Mouse (Mus musculus): Measurements from ENCODE around the gene Chrm5. TPM values are rescaled to one million over a fixed set of nuclear protein-coding genes. Genes with fewer than 3 reads are reported as not detected.

Gene Chrm5
- total and polyA plus RNA-seq, 3 experiments: not detected

DNA sequence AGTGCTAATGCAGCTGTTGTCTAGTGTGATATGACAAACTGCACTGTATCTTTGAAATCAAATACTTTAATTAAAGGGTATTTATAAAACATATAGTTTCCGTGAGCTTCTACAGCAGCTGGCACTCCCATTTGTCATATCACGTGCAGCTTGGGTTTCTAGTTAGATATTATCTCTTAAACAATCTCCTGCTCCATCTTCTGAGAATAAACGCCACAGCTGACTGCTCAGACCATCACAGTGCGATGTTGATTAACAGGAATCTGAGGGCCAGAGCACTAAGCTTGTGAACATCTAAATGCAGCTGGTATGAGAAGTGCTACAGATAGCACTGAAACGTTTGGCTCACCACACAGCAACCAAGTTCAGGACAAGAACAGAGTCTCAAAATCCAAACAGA is 50.2 kb downstream of the Chrm5 start:
- no peaks in the 10 kb centered on the region for H3K27me3 ChIP-seq (ENCODE audit: control insufficient read depth in 1 of 2, insufficient read depth in 2 of 2, low read length in 2 of 2)
- TF ChIP-seq EP300 (IDR thresholded peaks at IDR 0.05; ENCODE audit: low read depth in 1 of 2, low read length in 2 of 2): no peak
- no peak for TF ChIP-seq ZC3H11A (IDR thresholded peaks at IDR 0.05; ENCODE audit: low read depth, low read length)
- TF ChIP-seq MXI1 (IDR thresholded peaks at IDR 0.05; ENCODE audit: low read depth, low read length): no peak
- TF ChIP-seq MAX (IDR thresholded peaks at IDR 0.05; ENCODE audit: low read length): no peak
- no peak for TF ChIP-seq ZKSCAN1 (IDR thresholded peaks at IDR 0.05; ENCODE audit: low read depth, low read length)
- TF ChIP-seq HCFC1 (IDR thresholded peaks at IDR 0.05; ENCODE audit: low read depth, low read length): no peak
- no peak for TF ChIP-seq KAT2A (conservative IDR thresholded peaks at IDR 0.05; ENCODE audit: low read depth, low read length)
- no peak for TF ChIP-seq SIN3A (IDR thresholded peaks at IDR 0.05; ENCODE audit: low read length)
- no peak for TF ChIP-seq GATA1 (IDR thresholded peaks at IDR 0.05; ENCODE audit: low read depth, low read length)
- TF ChIP-seq CHD1 (IDR thresholded peaks at IDR 0.05; ENCODE audit: low read depth, low read length): no peak
- no peak for TF ChIP-seq CHD2 (IDR thresholded peaks at IDR 0.05; ENCODE audit: low read length)
- TF ChIP-seq MYB (IDR thresholded peaks at IDR 0.05; ENCODE audit: low read depth, low read length): no peak
- TF ChIP-seq BHLHE40 (IDR thresholded peaks at IDR 0.05; ENCODE audit: borderline replicate concordance, low read depth, low read length): no peak
- no peak for TF ChIP-seq MAZ (IDR thresholded peaks at IDR 0.05; ENCODE audit: low read depth, low read length)
- TF ChIP-seq TAL1 (IDR thresholded peaks at IDR 0.05; ENCODE audit: low read length): no peak
- no peak for TF ChIP-seq POLR2AphosphoS2 (IDR thresholded peaks at IDR 0.05; ENCODE audit: low read length)
- TF ChIP-seq CTCF (IDR thresholded peaks at IDR 0.05 in 2 of 3, conservative IDR thresholded peaks at IDR 0.05 in 1 of 3; ENCODE audit: control insufficient read depth in 1 of 3, insufficient read depth in 1 of 3, low read depth in 2 of 3, low read length in 3 of 3, poor library complexity in 1 of 3, severe bottlenecking in 1 of 3): no peak
- TF ChIP-seq MYC (IDR thresholded peaks at IDR 0.05; ENCODE audit: low read depth, low read length): no peak
- TF ChIP-seq E2F4 (IDR thresholded peaks at IDR 0.05; ENCODE audit: borderline replicate concordance, low read depth, low read length): no peak
- no peak for TF ChIP-seq ZMIZ1 (IDR thresholded peaks at IDR 0.05; ENCODE audit: low read depth, low read length)
- H3K4me1 ChIP-seq (ENCODE audit: control insufficient read depth in 1 of 2, insufficient read depth in 2 of 2, low read length in 2 of 2): peaks cover 20 to 23% of the 10 kb centered on the region in 2 experiments
- H3K9ac ChIP-seq (ENCODE audit: control insufficient read depth, low read depth, low read length, poor library complexity, severe bottlenecking): no peak overlapping the region
- no peak overlapping the region for H3K27ac ChIP-seq (ENCODE audit: control insufficient read depth, low read depth, low read length)
- H3K9me3 ChIP-seq (replicated peaks; ENCODE audit: insufficient read depth, low read length): no peaks in the 10 kb centered on the region
- no peak overlapping the region for H3K4me3 ChIP-seq (ENCODE audit: control insufficient read depth in 1 of 2, insufficient read depth in 1 of 2, low read depth in 2 of 2, low read length in 2 of 2)
- no peak for DNase-seq (ENCODE audit: low read depth, low spot score)
- no peaks in the 10 kb centered on the region for H3K79me2 ChIP-seq (ENCODE audit: control insufficient read depth, insufficient read depth, low read length, poor library complexity)
- H3K36me3 ChIP-seq (ENCODE audit: control insufficient read depth in 1 of 2, insufficient read depth in 2 of 2, low read length in 2 of 2): peaks cover 0 to 33% of the 10 kb centered on the region in 2 experiments; a peak in 2 of 4 replicates

GRCm38 (mm10) chr2:112429665-112430064 is 50.9 kb downstream of the Chrm5 start:
- DNase-seq (ENCODE audit: low read depth, low spot score): no peak
- no peaks in the 10 kb centered on the region for H3K9me3 ChIP-seq (replicated peaks; ENCODE audit: insufficient read depth, low read length)
- no peak for TF ChIP-seq BHLHE40 (IDR thresholded peaks at IDR 0.05; ENCODE audit: borderline replicate concordance, low read depth, low read length)
- TF ChIP-seq MYB (IDR thresholded peaks at IDR 0.05; ENCODE audit: low read depth, low read length): no peak
- TF ChIP-seq MAX (IDR thresholded peaks at IDR 0.05; ENCODE audit: low read length): no peak
- no peak for TF ChIP-seq ELF1 (IDR thresholded peaks at IDR 0.05; ENCODE audit: low read depth, low read length)
- no peak for TF ChIP-seq E2F4 (IDR thresholded peaks at IDR 0.05; ENCODE audit: borderline replicate concordance, low read depth, low read length)
- TF ChIP-seq UBTF (IDR thresholded peaks at IDR 0.05; ENCODE audit: borderline replicate concordance, insufficient read depth, low read depth, low read length): no peak
- TF ChIP-seq RCOR1 (IDR thresholded peaks at IDR 0.05; ENCODE audit: low read depth, low read length): no peak
- TF ChIP-seq ZMIZ1 (IDR thresholded peaks at IDR 0.05; ENCODE audit: low read depth, low read length): no peak
- no peak for TF ChIP-seq POLR2AphosphoS5 (IDR thresholded peaks at IDR 0.05; ENCODE audit: borderline replicate concordance, low read depth, low read length)
- TF ChIP-seq EP300 (IDR thresholded peaks at IDR 0.05; ENCODE audit: low read depth in 1 of 2, low read length in 2 of 2): no peak
- no peak for TF ChIP-seq GATA1 (IDR thresholded peaks at IDR 0.05; ENCODE audit: low read depth, low read length)
- no peak for TF ChIP-seq ZKSCAN1 (IDR thresholded peaks at IDR 0.05; ENCODE audit: low read depth, low read length)
- no peak for TF ChIP-seq TBP (IDR thresholded peaks at IDR 0.05; ENCODE audit: low read depth, low read length)
- no peak for TF ChIP-seq TAL1 (IDR thresholded peaks at IDR 0.05; ENCODE audit: low read length)
- TF ChIP-seq CHD1 (IDR thresholded peaks at IDR 0.05; ENCODE audit: low read depth, low read length): no peak
- TF ChIP-seq CHD2 (IDR thresholded peaks at IDR 0.05; ENCODE audit: low read length): no peak
- no peak for TF ChIP-seq POLR2AphosphoS2 (IDR thresholded peaks at IDR 0.05; ENCODE audit: low read length)
- no peak for TF ChIP-seq SIN3A (IDR thresholded peaks at IDR 0.05; ENCODE audit: low read length)
- H3K36me3 ChIP-seq (ENCODE audit: control insufficient read depth in 1 of 2, insufficient read depth in 2 of 2, low read length in 2 of 2): peaks cover 0 to 39% of the 10 kb centered on the region in 2 experiments; a peak in 2 of 4 replicates
- H3K27ac ChIP-seq (ENCODE audit: control insufficient read depth, low read depth, low read length): no peak overlapping the region
- no peaks in the 10 kb centered on the region for H3K79me2 ChIP-seq (ENCODE audit: control insufficient read depth, insufficient read depth, low read length, poor library complexity)
- H3K9ac ChIP-seq (ENCODE audit: control insufficient read depth, low read depth, low read length, poor library complexity, severe bottlenecking): no peak overlapping the region
- H3K27me3 ChIP-seq (ENCODE audit: control insufficient read depth in 1 of 2, insufficient read depth in 2 of 2, low read length in 2 of 2): no peaks in the 10 kb centered on the region
- no peak overlapping the region for H3K4me3 ChIP-seq (ENCODE audit: control insufficient read depth in 1 of 2, insufficient read depth in 1 of 2, low read depth in 2 of 2, low read length in 2 of 2)
- H3K4me1 ChIP-seq (ENCODE audit: control insufficient read depth in 1 of 2, insufficient read depth in 2 of 2, low read length in 2 of 2): peaks cover 26% of the 10 kb centered on the region in 2 experiments
